Mouse (Mus musculus) cerebellum, adult 2 months (tissue): ENCODE measurements around the gene Gbf1.

Experiments used
- CTCF ChIP-seq: fragments of 200-500 bp; IDR thresholded peaks from 2 replicates; pipeline ENCODE4 v1.5.1; 2011; ENCODE audit warnings: low read depth, mild to moderate bottlenecking, control low read depth, low read length, moderate library complexity, borderline replicate concordance; ENCODE audit not compliant: insufficient read depth
- POLR2A ChIP-seq: fragments of 200-500 bp; IDR thresholded peaks from 2 replicates; pipeline ENCODE4 v1.6.1; 2011; ENCODE audit warnings: low read length, control low read depth, borderline replicate concordance; ENCODE audit not compliant: insufficient read depth

DNA sequence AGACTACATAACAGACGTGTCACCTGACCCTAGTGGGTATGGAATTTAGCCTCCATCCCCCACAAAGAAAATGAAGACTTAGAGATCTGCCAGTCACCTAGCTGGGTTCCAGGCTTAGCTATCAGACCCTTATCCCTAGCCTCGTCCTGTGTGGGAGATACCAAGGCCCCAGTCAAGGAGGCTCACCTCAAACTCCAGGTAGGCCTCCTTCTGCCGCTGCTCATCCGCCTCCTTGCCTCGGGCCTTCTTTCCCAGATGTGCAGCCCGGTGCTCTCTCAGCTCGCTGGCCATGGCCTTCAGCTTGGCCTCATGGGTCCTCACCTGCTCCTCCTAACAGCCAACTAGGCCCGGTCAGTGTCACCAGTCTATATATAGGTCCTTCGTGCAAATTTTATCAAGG lies 160.8 kb downstream of the Gbf1 start:
- TF ChIP-seq CTCF (no peak), POLR2A (no peak)
